Mouse (Mus musculus): Measurements from ENCODE around the gene Wdr5b. TPM values are rescaled to one million over a fixed set of nuclear protein-coding genes. Genes with fewer than 3 reads are reported as not detected.
"Not testable (repeated sequence)": the region's sequence is repeated elsewhere in the genome, so short reads cannot be mapped to it uniquely, and the experiment has no call there.

Wdr5b gene
- polyA plus RNA-seq, 1 experiment from 2014 or later, result 4.0 TPM

DNA sequence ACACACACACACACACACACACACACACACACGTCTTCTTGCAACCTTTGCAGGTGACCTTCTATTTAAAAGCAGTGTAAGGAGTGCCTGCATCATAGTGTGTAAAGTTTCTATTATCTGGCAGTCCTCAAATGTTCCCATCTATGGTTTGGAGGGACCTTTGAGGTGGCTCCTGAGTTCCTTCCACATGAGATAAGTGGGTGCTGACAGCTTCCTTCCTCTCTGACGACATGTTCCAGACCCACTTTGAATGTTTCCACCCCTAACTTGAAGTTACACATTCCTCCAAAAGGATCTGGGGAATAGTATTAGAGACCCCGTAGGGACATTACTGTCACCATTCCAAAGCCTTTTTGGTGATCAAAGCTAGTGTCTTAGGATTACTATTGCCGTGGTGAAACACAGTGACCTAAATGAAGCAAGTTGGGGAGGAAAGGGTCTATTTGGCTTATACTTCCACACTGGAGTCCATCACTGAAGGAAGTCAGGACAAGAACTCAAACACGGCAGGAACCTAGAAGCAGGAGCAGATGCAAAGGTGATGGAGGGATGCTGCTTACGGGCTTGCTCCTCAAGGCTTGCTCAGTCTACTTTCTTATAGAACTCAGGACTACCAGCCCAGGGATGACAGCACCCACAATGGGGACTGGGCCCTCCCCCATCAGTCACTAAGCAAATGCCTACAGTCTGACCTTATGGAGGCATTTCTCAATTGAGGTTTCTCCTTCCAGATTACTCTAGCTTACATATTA is 12.7 kb downstream of the Wdr5b start:
- H3K27me3 ChIP-seq (replicated peaks), result no peaks in the 10 kb centered on the region
- H3K36me3 ChIP-seq, result peaks cover 71% of the 10 kb centered on the region
- no peak overlapping the region for H3K9ac ChIP-seq
- H3K9me3 ChIP-seq (replicated peaks), result no peaks in the 10 kb centered on the region
- peaks cover 8% of the 10 kb centered on the region for H3K4me1 ChIP-seq
- H3K4me3 ChIP-seq, result no peak overlapping the region
- no peak overlapping the region for H3K27ac ChIP-seq
- ATAC-seq, result no peak
- WGBS (ENCODE audit: insufficient replicate concordance), result 68% methylated on average over 6 of the region's 6 CpGs
- H3K4me2 ChIP-seq, result no peak overlapping the region

DNA sequence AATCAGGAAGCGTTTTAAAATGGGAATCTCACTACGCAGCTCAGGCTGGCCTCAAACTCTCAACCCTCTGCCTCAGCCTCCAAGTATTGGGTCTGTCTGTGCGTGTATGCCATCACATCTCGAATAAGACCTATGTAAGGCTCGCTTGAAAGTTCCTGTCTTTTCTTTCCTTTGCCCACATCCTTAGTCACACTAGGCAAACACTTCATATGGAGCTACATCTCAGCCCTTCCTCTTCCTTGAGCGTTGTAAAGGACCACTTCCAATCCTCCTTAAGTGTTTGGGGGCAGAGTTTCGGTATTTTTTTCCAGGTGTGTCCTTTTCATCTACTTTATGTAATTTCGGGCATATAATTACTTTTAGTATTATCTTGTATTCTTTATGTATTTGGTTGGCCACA is 13.9 kb downstream of the Wdr5b start:
- no peak for ATAC-seq
- H3K27ac ChIP-seq, result no peak overlapping the region
- H3K36me3 ChIP-seq, result peaks cover 59% of the 10 kb centered on the region
- no peak overlapping the region for H3K4me2 ChIP-seq
- H3K4me1 ChIP-seq, result peaks cover 17% of the 10 kb centered on the region
- H3K27me3 ChIP-seq (replicated peaks), result no peaks in the 10 kb centered on the region
- H3K9me3 ChIP-seq (replicated peaks), result no peaks in the 10 kb centered on the region
- no peak overlapping the region for H3K4me3 ChIP-seq
- no peak overlapping the region for H3K9ac ChIP-seq
- WGBS (ENCODE audit: insufficient replicate concordance), result 82% methylated on average over 8 of the region's 8 CpGs

DNA sequence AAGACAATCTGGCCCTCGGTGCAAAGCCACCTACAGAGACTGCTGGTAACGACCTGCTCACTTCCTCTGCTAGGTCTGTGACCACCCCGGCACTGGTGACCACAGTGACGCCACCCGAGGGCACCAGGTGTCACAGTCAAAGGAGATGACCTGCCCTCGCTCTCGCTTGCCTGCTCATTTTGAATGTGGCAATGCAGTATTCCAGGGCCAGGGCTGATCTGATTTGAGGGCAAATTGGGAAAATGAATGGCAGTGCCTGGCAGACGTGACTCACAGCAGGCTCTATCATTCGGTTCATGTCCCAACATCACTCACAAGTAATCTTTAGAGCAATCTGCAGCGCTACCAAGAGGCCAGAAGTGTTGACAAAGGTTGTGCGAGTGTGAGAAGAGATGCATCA is 15.4 kb downstream of the Wdr5b start:
- WGBS (ENCODE audit: insufficient replicate concordance), result 83% methylated on average over 11 of the region's 11 CpGs
- H3K4me1 ChIP-seq, result peaks cover 24% of the 10 kb centered on the region
- no peak for ATAC-seq
- no peaks in the 10 kb centered on the region for H3K9me3 ChIP-seq (replicated peaks)
- H3K9ac ChIP-seq, result no peak overlapping the region
- no peak overlapping the region for H3K27ac ChIP-seq
- peaks cover 53% of the 10 kb centered on the region for H3K36me3 ChIP-seq
- H3K27me3 ChIP-seq (replicated peaks), result no peaks in the 10 kb centered on the region
- no peak overlapping the region for H3K4me3 ChIP-seq
- H3K4me2 ChIP-seq, result no peak overlapping the region

DNA sequence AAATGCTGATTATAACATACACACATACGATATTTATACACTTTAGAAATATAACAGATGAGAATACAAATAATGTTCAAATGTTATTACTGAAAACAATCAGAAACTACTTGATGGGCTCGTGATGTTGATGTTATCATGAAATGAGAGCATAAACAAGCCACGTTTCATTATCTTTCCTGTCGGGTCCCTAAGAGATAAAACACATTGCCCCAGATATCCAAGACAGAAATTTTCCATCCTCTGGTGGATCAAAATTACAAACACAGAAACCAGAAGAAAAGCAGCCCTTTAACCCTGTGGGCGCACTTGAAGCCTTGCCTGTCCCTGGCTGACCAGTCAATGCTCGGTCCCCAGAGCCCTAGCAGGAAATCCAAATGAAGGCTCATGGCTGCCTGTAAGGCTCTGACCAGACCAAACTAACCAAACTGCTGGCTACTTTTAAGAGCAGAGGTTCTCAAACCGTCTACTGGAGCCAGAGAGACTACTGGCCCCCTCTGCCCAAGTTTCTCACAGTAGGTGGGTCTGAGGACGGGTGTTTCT is 17.0 kb downstream of the Wdr5b start:
- peaks cover 42% of the 10 kb centered on the region for H3K36me3 ChIP-seq
- peaks cover 35% of the 10 kb centered on the region for H3K4me1 ChIP-seq
- H3K4me3 ChIP-seq, result no peak overlapping the region
- H3K9me3 ChIP-seq (replicated peaks), result no peaks in the 10 kb centered on the region
- H3K27ac ChIP-seq, result peak overlapping the region; percentile 21; the same call in 1 of the 2 replicates
- 56% methylated on average over 8 of the region's 8 CpGs for WGBS (ENCODE audit: insufficient replicate concordance)
- no peak overlapping the region for H3K9ac ChIP-seq
- ATAC-seq, result no peak
- H3K4me2 ChIP-seq, result no peak overlapping the region
- no peaks in the 10 kb centered on the region for H3K27me3 ChIP-seq (replicated peaks)

DNA sequence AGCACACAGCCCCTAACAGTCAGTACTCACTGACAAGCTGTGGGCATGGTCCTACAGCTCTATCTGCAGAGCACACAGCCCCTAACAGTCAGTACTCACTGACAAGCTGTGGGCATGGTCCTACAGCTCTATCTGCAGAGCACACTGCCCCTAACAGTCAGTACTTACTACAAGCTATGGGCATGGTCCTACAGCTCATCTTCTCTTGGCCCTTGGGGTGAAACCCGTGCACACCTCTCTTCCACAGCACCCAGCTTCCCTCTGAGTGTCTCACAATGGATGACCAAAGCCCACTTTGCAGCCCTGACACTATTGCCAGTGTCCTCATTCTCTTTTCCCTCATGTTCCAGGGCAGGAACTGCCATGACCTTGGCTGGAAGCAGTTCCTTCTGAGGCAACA is 21.5 kb downstream of the Wdr5b start:
- Histone ChIP-seq H3K27ac (peak overlapping the region; percentile 69), H3K4me1 (peaks cover 61% of the 10 kb centered on the region), H3K36me3 (peaks cover 29% of the 10 kb centered on the region)
- not testable (repeated sequence) for H3K9ac ChIP-seq; ATAC-seq; H3K9me3 ChIP-seq (replicated peaks); H3K4me2 ChIP-seq; H3K27me3 ChIP-seq (replicated peaks); H3K4me3 ChIP-seq
- 42% methylated on average over 1 of the region's 1 CpGs for WGBS (ENCODE audit: insufficient replicate concordance)

DNA sequence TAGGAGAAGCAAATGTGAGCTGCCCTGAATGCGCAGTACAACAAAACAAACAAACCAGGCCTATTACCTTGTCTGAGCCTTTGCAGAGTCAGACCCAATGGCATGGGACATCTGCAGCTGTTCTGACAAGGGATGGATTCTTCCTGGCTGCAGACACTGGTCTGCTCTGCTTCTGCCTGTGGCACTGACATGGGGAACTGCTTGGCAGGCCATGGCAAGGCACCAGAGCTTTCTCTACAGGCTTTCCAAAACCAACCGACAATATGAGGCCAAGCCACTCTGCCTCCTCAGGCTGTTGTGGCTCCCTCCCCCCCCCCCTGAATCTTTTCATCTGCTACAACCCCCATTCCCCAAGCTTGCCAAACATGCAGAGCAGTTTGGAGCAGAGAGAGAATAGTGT is 22.3 kb downstream of the Wdr5b start:
- peaks cover 35% of the 10 kb centered on the region for H3K36me3 ChIP-seq
- no peak for ATAC-seq
- 82% methylated on average over 2 of the region's 2 CpGs for WGBS (ENCODE audit: insufficient replicate concordance)
- H3K4me2 ChIP-seq, result no peak overlapping the region
- no peaks in the 10 kb centered on the region for H3K27me3 ChIP-seq (replicated peaks)
- H3K4me3 ChIP-seq, result no peak overlapping the region
- H3K9ac ChIP-seq, result no peak overlapping the region
- peak overlapping the region; percentile 69 for H3K27ac ChIP-seq
- peaks cover 65% of the 10 kb centered on the region for H3K4me1 ChIP-seq
- H3K9me3 ChIP-seq (replicated peaks), result no peaks in the 10 kb centered on the region

DNA sequence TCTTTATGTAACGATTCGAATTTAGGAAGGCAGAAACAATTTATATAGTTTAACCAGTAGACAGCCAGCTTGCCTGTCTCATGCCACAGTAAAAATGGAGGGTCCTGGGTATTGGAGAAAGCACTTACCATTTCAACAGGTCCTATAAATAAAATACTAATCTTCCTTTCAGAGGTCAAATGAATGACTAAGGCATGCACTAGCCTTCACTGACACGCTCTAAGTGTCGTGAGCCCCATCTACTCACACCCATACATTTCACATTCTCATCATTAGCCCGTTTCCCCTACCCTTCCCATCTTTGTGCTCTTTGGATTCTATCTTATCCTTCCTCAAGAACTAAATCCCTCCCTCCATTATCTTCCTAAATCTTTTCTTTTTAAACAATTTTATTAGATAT is 23.9 kb downstream of the Wdr5b start:
- no peak overlapping the region for H3K9ac ChIP-seq
- H3K4me2 ChIP-seq, result no peak overlapping the region
- WGBS (ENCODE audit: insufficient replicate concordance), result 77% methylated on average over 5 of the region's 5 CpGs
- H3K9me3 ChIP-seq (replicated peaks), result no peaks in the 10 kb centered on the region
- no peaks in the 10 kb centered on the region for H3K27me3 ChIP-seq (replicated peaks)
- H3K4me1 ChIP-seq, result peaks cover 68% of the 10 kb centered on the region
- ATAC-seq, result no peak
- peaks cover 47% of the 10 kb centered on the region for H3K36me3 ChIP-seq
- H3K27ac ChIP-seq, result no peak overlapping the region
- no peak overlapping the region for H3K4me3 ChIP-seq

DNA sequence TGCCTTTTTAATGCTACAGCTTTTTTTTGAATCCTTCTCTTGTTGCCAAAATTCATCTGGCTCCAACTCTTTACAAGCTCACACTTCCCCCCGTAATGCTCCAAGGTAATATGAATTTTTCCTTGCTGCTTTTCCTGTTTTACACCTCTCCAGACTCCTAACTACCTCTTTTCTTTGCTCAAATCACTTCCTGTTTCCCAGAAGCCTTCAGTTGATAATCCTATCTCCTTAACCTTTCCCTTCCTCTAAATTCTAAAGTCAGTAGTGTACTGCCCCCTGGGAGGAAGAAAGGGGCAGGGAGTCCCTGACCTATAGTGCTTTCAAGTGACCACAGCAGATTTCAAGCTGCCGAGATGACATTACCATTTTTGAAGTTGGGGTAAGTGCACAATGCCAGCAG is 26.7 kb downstream of the Wdr5b start:
- H3K9me3 ChIP-seq (replicated peaks), result no peaks in the 10 kb centered on the region
- no peak overlapping the region for H3K4me2 ChIP-seq
- H3K27ac ChIP-seq, result no peak overlapping the region
- WGBS (ENCODE audit: insufficient replicate concordance), result 48% methylated on average over 2 of the region's 2 CpGs
- no peaks in the 10 kb centered on the region for H3K27me3 ChIP-seq (replicated peaks)
- H3K4me1 ChIP-seq, result peaks cover 63% of the 10 kb centered on the region
- H3K4me3 ChIP-seq, result no peak overlapping the region
- no peak for ATAC-seq
- H3K36me3 ChIP-seq, result peaks cover 38% of the 10 kb centered on the region
- no peak overlapping the region for H3K9ac ChIP-seq

DNA sequence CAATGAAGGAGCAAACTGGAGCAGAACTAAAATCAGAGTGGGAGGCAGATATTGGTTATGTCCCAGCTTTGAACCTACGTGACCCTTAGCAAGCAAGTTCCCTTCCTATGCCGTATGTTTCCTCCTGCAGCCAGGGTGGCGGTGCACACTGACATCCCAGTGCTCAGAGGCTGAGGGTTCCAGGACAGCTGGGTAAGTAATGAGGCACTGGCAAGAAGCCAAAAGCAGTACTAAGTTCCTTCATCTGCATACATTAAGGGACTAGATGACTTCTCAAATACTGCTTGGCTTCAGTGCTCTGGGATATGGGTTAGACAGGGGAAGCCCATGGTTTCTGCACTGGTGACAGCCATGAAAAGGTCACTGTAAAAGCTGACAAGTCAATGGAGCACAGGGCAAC is 27.4 kb downstream of the Wdr5b start:
- 0 out of 2 replicates have a peak overlapping the region, but pooled peaks have one; percentile 85 for H3K4me2 ChIP-seq
- H3K4me1 ChIP-seq, result peaks cover 59% of the 10 kb centered on the region
- H3K9me3 ChIP-seq (replicated peaks), result no peaks in the 10 kb centered on the region
- H3K4me3 ChIP-seq, result no peak overlapping the region
- no peak for ATAC-seq
- WGBS (ENCODE audit: insufficient replicate concordance), result 74% methylated on average over 3 of the region's 3 CpGs
- peaks cover 35% of the 10 kb centered on the region for H3K36me3 ChIP-seq
- H3K27ac ChIP-seq, result no peak overlapping the region
- no peak overlapping the region for H3K9ac ChIP-seq
- no peaks in the 10 kb centered on the region for H3K27me3 ChIP-seq (replicated peaks)

DNA sequence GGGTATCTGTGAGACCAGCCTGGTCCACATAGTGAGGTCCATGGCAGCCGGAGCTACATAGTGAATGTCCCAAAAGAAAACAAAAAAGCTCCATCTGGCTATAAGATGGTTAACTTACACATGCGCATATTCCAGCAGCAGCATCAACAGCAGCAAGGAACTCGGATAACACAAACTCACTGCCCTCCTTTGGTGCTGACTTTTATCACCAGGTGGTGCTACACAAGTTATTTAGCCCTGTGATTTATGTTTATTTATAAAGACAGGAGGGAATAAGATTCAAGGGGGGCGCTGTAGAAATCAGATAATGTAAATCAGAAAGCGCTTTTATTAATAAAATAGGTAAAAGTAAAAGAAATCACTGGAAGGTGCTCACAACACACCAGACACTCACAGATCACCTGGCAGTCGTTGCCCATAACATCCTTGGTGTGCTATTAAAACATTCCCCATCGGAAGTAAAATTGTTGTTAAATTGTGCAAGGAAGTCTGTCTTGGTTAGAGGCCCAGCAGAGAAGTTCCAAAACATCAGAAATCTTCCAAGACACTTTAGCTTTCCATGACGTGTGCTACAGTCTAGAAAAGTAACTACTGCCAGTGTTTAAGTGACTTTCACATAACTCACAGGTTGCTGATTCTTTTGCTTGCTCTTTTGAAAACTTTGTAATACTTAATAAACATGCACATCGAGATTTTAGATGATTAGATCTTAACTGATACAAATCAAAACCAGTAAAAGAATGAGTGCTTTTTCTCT is 29.0 kb downstream of the Wdr5b start:
- ATAC-seq, result no peak
- 46% methylated on average over 9 of the region's 9 CpGs for WGBS (ENCODE audit: insufficient replicate concordance)
- H3K9ac ChIP-seq, result peak overlapping the region; percentile 90

DNA sequence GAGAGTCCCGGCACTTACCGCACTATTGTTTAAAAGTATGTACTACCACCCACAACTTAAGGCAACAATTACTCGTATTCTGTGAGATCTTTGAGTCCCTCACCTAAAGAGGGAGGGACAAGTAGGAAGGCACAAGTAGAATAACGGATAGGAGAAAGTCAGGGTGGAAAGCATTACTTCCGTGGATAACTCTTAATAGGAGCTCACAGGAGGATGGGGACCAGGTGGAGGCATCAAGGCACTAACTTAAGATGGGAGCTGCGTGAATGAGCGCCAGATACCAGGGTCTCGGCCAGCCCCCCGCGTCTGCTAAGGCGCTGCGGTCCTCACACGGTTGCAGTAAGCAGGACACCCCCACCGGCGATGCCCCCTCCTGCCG is 30.1 kb downstream of the Wdr5b start:
- Histone ChIP-seq H3K27me3 (replicated peaks) (no peaks in the 10 kb centered on the region), H3K9ac (peak overlapping the region; percentile 90), H3K4me3 (peak overlapping the region; percentile 84), H3K27ac (peak overlapping the region; percentile 96), H3K9me3 (replicated peaks) (no peaks in the 10 kb centered on the region), H3K36me3 (peaks cover 44% of the 10 kb centered on the region), H3K4me2 (peak overlapping the region; percentile 85), H3K4me1 (peaks cover 47% of the 10 kb centered on the region)
- 0% methylated on average over 16 of the region's 16 CpGs for whole genome bisulfite sequencing (ENCODE audit: insufficient replicate concordance)
- peak; percentile 45 for ATAC-seq

More for the DNA sequence above, 29.0 kb downstream of the Wdr5b start:
- peak overlapping the region; percentile 84 for H3K4me3 ChIP-seq
- peaks cover 41% of the 10 kb centered on the region for H3K36me3 ChIP-seq
- H3K27ac ChIP-seq, result no peak overlapping the region
- H3K4me2 ChIP-seq, result peak overlapping the region; percentile 85
- H3K4me1 ChIP-seq, result peaks cover 47% of the 10 kb centered on the region
- H3K27me3 ChIP-seq (replicated peaks), result no peaks in the 10 kb centered on the region
- no peaks in the 10 kb centered on the region for H3K9me3 ChIP-seq (replicated peaks)
